Mouse (Mus musculus) ES-Bruce4 (cell line): ENCODE data around the gene Dnmt1. TPM values are rescaled to one million over a fixed set of nuclear protein-coding genes. Genes with fewer than 3 reads are reported as not detected.

Experiments
- H3K27ac ChIP-seq: 2 replicates; pipeline ENCODE4 v1.5.1; 2012; ENCODE audit warnings: low read length, inconsistent platforms; ENCODE audit not compliant: insufficient read depth
- H3K27me3 ChIP-seq: 2 replicates; pipeline ENCODE4 v1.6.1; 2012; ENCODE audit warnings: mild to moderate bottlenecking, low read length, inconsistent platforms; ENCODE audit not compliant: control insufficient read depth, poor library complexity, insufficient read depth, severe bottlenecking
- H3K36me3 ChIP-seq: 2 replicates; pipeline ENCODE4 v1.6.1; 2012; ENCODE audit warnings: inconsistent platforms, mild to moderate bottlenecking, low read length, moderate library complexity; ENCODE audit not compliant: control insufficient read depth, poor library complexity, insufficient read depth, severe bottlenecking
- H3K4me1 ChIP-seq: one replicate; pipeline ENCODE4 v1.8.1; 2011; ENCODE audit warnings: low read length; ENCODE audit not compliant: control insufficient read depth, insufficient read depth
- H3K4me3 ChIP-seq: 2 replicates; pipeline ENCODE4 v1.5.1; 2011; ENCODE audit warnings: low read depth, mild to moderate bottlenecking, low read length
- H3K9ac ChIP-seq: 2 replicates; pipeline ENCODE4 v1.6.1; 2012; ENCODE audit warnings: low read depth, mild to moderate bottlenecking, inconsistent platforms; ENCODE audit not compliant: poor library complexity, severe bottlenecking
- H3K9me3 ChIP-seq: replicated peaks from 2 replicates; pipeline ENCODE4 v1.6.1; 2012; ENCODE audit warnings: mild to moderate bottlenecking, low read length, inconsistent platforms; ENCODE audit not compliant: control insufficient read depth, poor library complexity, insufficient read depth, severe bottlenecking
- CTCF ChIP-seq: IDR thresholded peaks from one replicate; pipeline ENCODE4 v1.8.1; 2011; ENCODE audit warnings: low read depth, low read length
- EP300 ChIP-seq: IDR thresholded peaks from 2 replicates; pipeline ENCODE4 v1.6.1; 2011; ENCODE audit warnings: low read depth, low read length; ENCODE audit not compliant: insufficient read depth
- POLR2A ChIP-seq: IDR thresholded peaks from one replicate; pipeline ENCODE4 v1.8.1; 2011; ENCODE audit warnings: low read length; ENCODE audit not compliant: insufficient read depth
- polyA plus RNA-seq: library from polyadenylated mRNA; stranded (reverse); fragments of >200 nt; gene quantifications from 2 replicates; pipeline ENCODE4 v1.2.4, GENCODE M21; 2011; ENCODE audit warnings: low read depth; ENCODE audit not compliant: missing spikeins, insufficient read depth, insufficient read length

Gene Dnmt1
- polyA plus RNA-seq, 1 experiment: 120 TPM

DNA sequence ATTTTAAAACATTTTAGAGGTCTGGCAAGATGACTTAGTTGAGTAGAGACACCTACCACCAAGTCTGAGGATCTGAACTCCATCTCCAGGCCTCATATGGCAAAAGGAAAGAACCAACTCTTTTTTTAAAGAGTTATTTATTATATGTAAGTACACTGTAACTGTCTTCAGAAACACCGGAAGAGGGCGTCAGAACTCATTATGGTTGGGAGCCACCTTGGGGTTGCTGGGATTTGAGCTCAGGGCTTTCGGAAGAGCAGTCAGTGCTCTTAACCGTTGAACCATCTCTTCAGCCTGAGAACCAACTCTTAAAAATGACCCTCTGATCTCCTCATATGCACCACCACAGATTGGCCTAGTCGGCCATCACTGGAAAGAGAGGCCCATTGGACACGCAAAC lies 72.5 kb downstream of the Dnmt1 start:
- Histone ChIP-seq H3K4me1 (peaks cover 3% of the 10 kb centered on the region), H3K27me3 (no peaks in the 10 kb centered on the region), H3K4me3 (peak overlapping the region; percentile 25; the same call in 1 of the 2 replicates), H3K9me3 (0 out of 2 replicates have a peak, but pooled peaks cover 7% of the 10 kb centered on the region), H3K36me3 (peaks cover 31% of the 10 kb centered on the region), H3K27ac (no peak overlapping the region), H3K9ac (peak overlapping the region; percentile 53)
- TF ChIP-seq EP300 (no peak), CTCF (no peak), POLR2A (no peak)

- TF ChIP-seq POLR2A (no peak), EP300 (no peak), CTCF (no peak)
- H3K27ac ChIP-seq: no peak overlapping the region
- no peaks in the 10 kb centered on the region for H3K27me3 ChIP-seq
- no peak overlapping the region; the same call in 1 of the 2 replicates for H3K9ac ChIP-seq
- 0 out of 2 replicates have a peak, but pooled peaks cover 7% of the 10 kb centered on the region for H3K9me3 ChIP-seq
- peaks cover 24% of the 10 kb centered on the region for H3K36me3 ChIP-seq
- H3K4me3 ChIP-seq: no peak overlapping the region
- peaks cover 3% of the 10 kb centered on the region for H3K4me1 ChIP-seq
Observed at GRCm38 (mm10) chr9:20886563-20886962, 73.1 kb downstream of the Dnmt1 start.

DNA sequence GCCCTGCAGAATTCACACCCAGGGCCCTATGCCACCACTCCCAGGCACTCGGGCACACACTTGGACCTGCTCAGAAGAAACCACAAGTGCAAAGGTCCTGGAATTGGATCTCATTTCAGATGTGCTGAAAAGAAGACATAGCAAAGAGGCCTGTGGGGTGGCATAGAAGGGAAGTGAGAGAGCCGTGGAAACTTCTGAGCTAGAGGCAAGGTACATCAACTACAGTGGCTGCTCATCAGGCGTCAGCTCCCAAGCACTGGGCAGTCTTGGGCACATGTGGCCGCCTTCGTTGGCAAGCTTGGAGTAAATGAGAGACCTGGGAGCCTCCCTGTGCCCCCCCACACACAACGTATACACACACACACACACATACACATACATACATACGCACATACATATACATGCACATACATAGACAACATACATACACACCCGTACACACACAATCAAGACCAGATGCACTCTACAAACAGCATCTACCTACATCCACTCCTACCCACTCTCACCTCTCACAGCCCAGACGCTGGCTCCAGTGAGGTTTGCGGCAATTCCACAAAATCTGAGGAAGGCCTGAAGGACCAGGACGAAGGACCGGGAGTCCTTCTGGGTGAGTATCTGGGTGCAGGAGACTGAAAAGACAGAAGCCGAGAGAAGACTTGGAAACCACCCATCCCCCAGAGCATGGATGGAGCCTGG lies 80.4 kb downstream of the Dnmt1 start, which contains the start of gene Angptl6:
Angptl6 (minus strand) TSS at position 631 of the 696 bp plus-strand sequence.
- Histone ChIP-seq H3K9ac (peak within 1 kb of the TSS; percentile 44), H3K27me3 (no peaks in the 10 kb centered on the region), H3K36me3 (no peaks in the 10 kb centered on the region), H3K4me3 (peak within 1 kb of the TSS; percentile 67), H3K9me3 (peaks cover 4% of the 10 kb centered on the region), H3K4me1 (no peaks in the 10 kb centered on the region), H3K27ac (peak within 1 kb of the TSS; percentile 52)
- TF ChIP-seq CTCF: no peak
- TF ChIP-seq POLR2A: no peak
- no peak for TF ChIP-seq EP300

DNA sequence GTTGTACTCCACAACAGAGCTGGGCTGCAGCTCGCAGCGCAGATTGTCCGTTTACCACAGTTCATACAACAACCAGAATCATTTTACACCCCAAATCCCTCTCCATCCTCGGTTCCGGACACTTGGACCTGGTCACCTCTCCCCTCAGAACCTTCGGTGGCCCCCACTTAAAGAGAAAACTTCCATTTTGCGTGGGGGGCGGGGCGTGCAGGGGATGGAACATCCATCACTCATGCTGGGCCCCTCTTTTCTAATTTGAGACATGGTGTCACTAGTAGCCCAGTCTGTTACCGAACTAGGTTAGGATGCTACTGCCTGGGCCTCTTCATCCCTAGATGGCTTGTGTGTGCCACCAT lies 81.0 kb downstream of the Dnmt1 start:
- H3K27me3 ChIP-seq: no peaks in the 10 kb centered on the region
- no peaks in the 10 kb centered on the region for H3K4me1 ChIP-seq
- H3K9ac ChIP-seq: peak overlapping the region; percentile 44
- H3K4me3 ChIP-seq: peak overlapping the region; percentile 67
- peak overlapping the region; percentile 52 for H3K27ac ChIP-seq
- peaks cover 2% of the 10 kb centered on the region for H3K9me3 ChIP-seq
- TF ChIP-seq CTCF: no peak
- TF ChIP-seq EP300: no peak
- no peak for TF ChIP-seq POLR2A
- H3K36me3 ChIP-seq: no peaks in the 10 kb centered on the region

GRCm38 (mm10) chr9:20878041-20878709 lies 81.5 kb downstream of the Dnmt1 start:
- Histone ChIP-seq H3K36me3 (no peaks in the 10 kb centered on the region), H3K27me3 (no peaks in the 10 kb centered on the region), H3K27ac (peak overlapping the region; percentile 52), H3K4me1 (no peaks in the 10 kb centered on the region), H3K9ac (peak overlapping the region; percentile 44), H3K9me3 (peaks cover 2% of the 10 kb centered on the region), H3K4me3 (peak overlapping the region; percentile 67)
- TF ChIP-seq POLR2A (peak; percentile 88), CTCF (peak; percentile 71), EP300 (peak; percentile 38; the same call in 1 of the 2 replicates)
